Mouse (Mus musculus) kidney, postnatal 25 days (tissue): ENCODE measurements around the gene Card11.

Experiments
- DNase-seq, 2 experiments: peaks; one replicate each; pipeline ENCODE4 v3.0.0; 2021; ENCODE audit warnings: mixed read lengths in 2 of 2

The Card11 gene

GRCm38 (mm10) chr5:140847300-140847729 is 153.1 kb downstream of the Card11 start:
- peak in 1 of 2 experiments; percentile 38 for DNase-seq

- DNase-seq, result no peak
These were observed 158.4 kb downstream of the Card11 start for GRCm38 (mm10) chr5:140841942-140842341.

GRCm38 (mm10) chr5:140831064-140831431 is 169.3 kb downstream of the Card11 start:
- no peak for DNase-seq

GRCm38 (mm10) chr5:140830314-140831063 is 169.9 kb downstream of the Card11 start, which contains the start of gene Gna12:
Gene Gna12, minus strand, starts transcription at chr5:140830431.
- DNase-seq, result peak; percentile 98 to 99

GRCm38 (mm10) chr5:140829911-140830294 is 170.5 kb downstream of the Card11 start:
- DNase-seq, result peak; percentile 74 to 85

GRCm38 (mm10) chr5:140829081-140829910 is 171.1 kb downstream of the Card11 start:
- DNase-seq, result peak; percentile 54

GRCm38 (mm10) chr5:140828363-140828762 is 172.0 kb downstream of the Card11 start:
- no peak for DNase-seq

GRCm38 (mm10) chr5:140827896-140828295 is 172.5 kb downstream of the Card11 start:
- peak; percentile 36 to 45 for DNase-seq

GRCm38 (mm10) chr5:140827413-140827812 is 173.0 kb downstream of the Card11 start:
- no peak for DNase-seq

- peak; percentile 32 to 74 for DNase-seq
These were observed 173.6 kb downstream of the Card11 start for GRCm38 (mm10) chr5:140826796-140827195.

- DNase-seq, result no peak
These were observed 174.3 kb downstream of the Card11 start for GRCm38 (mm10) chr5:140826118-140826517.

- no peak for DNase-seq
These were observed 176.3 kb downstream of the Card11 start for GRCm38 (mm10) chr5:140824126-140824525.

- DNase-seq, result peak in 1 of 2 experiments; percentile 43
These were observed 177.0 kb downstream of the Card11 start for GRCm38 (mm10) chr5:140823386-140823785.
